Mouse (Mus musculus): ENCODE data around the gene Map7d1.

DNA sequence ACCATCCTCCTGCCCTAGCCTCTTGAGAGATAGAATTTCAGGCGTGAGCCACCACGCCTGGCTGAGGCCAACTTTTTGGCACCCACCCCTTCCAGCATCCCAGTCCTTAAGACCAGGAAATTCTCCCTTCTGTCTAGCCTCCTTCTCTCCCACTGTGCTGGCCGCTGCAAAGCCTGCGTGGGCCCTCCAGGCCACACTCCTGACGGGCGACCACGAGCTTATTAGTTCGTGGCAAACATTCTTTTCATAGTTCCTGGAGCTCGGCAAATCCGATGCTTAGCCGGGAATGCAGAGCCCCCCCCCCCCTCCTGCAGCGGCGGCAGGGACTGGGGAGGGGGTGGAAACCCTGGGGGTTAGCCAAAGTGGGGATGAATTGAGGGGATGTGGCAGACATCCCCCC lies 35.1 kb upstream of the Map7d1 start:
- no peak for TF ChIP-seq CTCF (IDR thresholded peaks at IDR 0.05; ENCODE audit: low read depth)
- TF ChIP-seq EP300 (IDR thresholded peaks at IDR 0.05; ENCODE audit: low read depth), result no peak
